Mouse (Mus musculus) gastrocnemius, adult 2 months (tissue): ENCODE results near the gene Ndufa11. TPM values are rescaled to one million over a fixed set of nuclear protein-coding genes. Genes with fewer than 3 reads are reported as not detected.
A peak's percentile ranks its signal among the peaks of the same experiment; 100 is the strongest.

Experiments
- DNase-seq: peaks from one replicate; pipeline ENCODE4 v3.0.0; 2022
- H3K27ac ChIP-seq: fragments of 200-600 bp; 2 replicates; pipeline ENCODE4 v1.8.1; 2022; ENCODE audit warnings: mild to moderate bottlenecking
- H3K4me3 ChIP-seq: fragments of 200-600 bp; 2 replicates; pipeline ENCODE4 v1.8.1; 2022; ENCODE audit warnings: mild to moderate bottlenecking, moderate library complexity
- CTCF ChIP-seq: fragments of 200-600 bp; IDR thresholded peaks from 2 replicates; pipeline ENCODE4 v1.8.1; 2022; ENCODE audit warnings: antibody characterized with exemption, mild to moderate bottlenecking, moderate library complexity
- intact Hi-C: fragments of 180-260 bp; cut with DNase I; formaldehyde crosslinking; loops from one replicate; pipeline ENCODE4 v1.15.1; 2025
- total RNA-seq, 2 experiments: library from RNA; stranded (reverse); gene quantifications; 2 replicates each; pipeline ENCODE4 v1.2.3; 2021

Ndufa11 gene
- total RNA-seq, 2 experiments from 2014 or later = 390 to 523 TPM

GRCm38 (mm10) chr17:56756703-56757399 lies 39.3 kb downstream of the Ndufa11 start:
- H3K4me3 ChIP-seq = peak overlapping the region; percentile 81
- intact Hi-C loops = loop anchor here (1.0 to 5.0 kb wide), 2 partner anchors 40 to 80 kb away; partner anchors contain the start of gene Ndufa11
- H3K27ac ChIP-seq = peak overlapping the region; percentile 59
- peak; percentile 69 for TF ChIP-seq CTCF
- DNase-seq = peak; percentile 68

GRCm38 (mm10) chr17:56757416-56758123 lies 40.0 kb downstream of the Ndufa11 start, which contains the start of gene Nrtn:
Nrtn (minus strand) TSS chr17:56757530.
- intact Hi-C loops = loop anchor here (1.0 to 5.0 kb wide), 2 partner anchors 40 to 80 kb away; partner anchors contain the start of gene Ndufa11
- Histone ChIP-seq H3K27ac (peak within 1 kb of the TSS; percentile 59), H3K4me3 (peak within 1 kb of the TSS; percentile 81)
- DNase-seq = peak; percentile 92
- no peak for TF ChIP-seq CTCF

DNA sequence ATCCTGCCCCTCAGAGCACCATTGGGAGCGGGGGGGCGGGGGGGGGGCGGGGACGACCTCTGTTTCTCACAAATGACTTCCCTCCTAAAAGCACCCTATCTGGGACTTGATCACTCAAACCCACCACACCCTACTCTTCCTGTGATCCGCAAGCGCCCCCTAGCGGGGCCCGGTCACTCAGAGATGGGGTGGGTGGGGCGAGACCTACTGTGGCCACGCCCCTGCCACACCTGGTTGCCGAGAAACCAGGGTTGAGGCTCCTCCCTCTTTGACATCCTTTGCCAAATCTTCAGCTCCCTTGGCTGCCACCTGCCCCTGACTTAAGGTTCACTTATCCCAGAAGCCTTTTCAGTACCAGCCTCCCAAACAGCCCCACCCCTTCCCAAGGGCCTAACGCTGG lies 40.6 kb downstream of the Ndufa11 start:
- peak; percentile 78 for TF ChIP-seq CTCF
- peak; percentile 85 for DNase-seq
- no peak overlapping the region; the same call in 1 of the 2 replicates for H3K4me3 ChIP-seq
- H3K27ac ChIP-seq = no peak overlapping the region
- intact Hi-C loops = loop anchor here (5.0 kb wide), 1 partner anchor 81 kb away; no protein-coding TSS in a partner anchor

DNA sequence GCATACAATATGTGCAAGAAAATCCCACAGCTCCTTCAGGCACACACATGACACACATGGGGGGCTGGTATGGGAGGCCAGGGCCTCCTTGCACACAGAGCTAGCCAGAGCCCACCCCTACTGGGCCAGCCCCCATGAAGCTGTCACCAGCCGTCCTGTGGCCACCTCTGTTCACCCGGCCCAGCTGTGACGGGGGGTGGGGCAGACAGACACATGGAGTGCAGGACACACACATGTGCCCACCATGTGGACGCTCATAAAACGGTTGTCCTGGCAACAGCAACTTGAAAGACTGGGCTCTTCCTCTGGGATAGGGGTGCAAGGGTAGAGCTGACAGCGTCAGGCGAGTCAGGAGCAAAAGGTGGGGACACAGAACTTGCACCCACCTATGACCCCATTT lies 41.7 kb downstream of the Ndufa11 start:
- no peak for TF ChIP-seq CTCF
- intact Hi-C loops = loop anchor here (5.0 kb wide), 1 partner anchor 82 kb away; no protein-coding TSS in a partner anchor

GRCm38 (mm10) chr17:56761077-56761476 lies 43.5 kb downstream of the Ndufa11 start:
- Histone ChIP-seq H3K27ac (no peak overlapping the region), H3K4me3 (no peak overlapping the region)
- intact Hi-C loops = loop anchor here (5.0 kb wide), 1 partner anchor 149 kb away; the partner anchor contains the start of gene Rpl36
- DNase-seq = no peak
- no peak for TF ChIP-seq CTCF

More for the DNA sequence above, 41.7 kb downstream of the Ndufa11 start:
- DNase-seq = no peak
- Histone ChIP-seq H3K27ac (no peak overlapping the region), H3K4me3 (no peak overlapping the region)

DNA sequence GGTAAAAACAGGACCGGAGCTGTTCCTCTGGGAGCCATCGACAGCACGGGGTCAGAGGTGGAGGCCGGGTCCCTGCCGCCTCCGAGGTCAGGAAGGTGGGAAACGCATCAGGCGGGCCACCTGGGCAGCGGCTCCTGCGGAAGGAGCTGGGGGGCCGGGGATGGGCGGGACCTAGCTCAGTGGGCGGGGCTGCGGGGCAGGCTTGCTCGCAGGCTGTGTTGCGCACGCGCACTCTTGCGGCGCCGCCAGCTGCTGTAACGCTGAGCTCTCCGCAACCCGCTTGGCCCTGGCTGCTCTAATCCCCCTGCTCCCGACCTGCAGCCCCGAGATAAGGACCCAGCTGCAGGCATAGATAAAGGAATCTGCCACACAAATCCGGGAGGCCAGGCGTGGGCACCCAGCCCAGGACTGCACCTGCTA lies 44.4 kb downstream of the Ndufa11 start:
- H3K27ac ChIP-seq = peak overlapping the region; percentile 88
- peak; percentile 95 for DNase-seq
- H3K4me3 ChIP-seq = peak overlapping the region; percentile 77
- intact Hi-C loops = loop anchor here (5.0 kb wide), 1 partner anchor 150 kb away; the partner anchor contains the start of gene Rpl36
- TF ChIP-seq CTCF = no peak

- peak; percentile 97 for TF ChIP-seq CTCF
- Histone ChIP-seq H3K4me3 (peak overlapping the region; percentile 77), H3K27ac (peak overlapping the region; percentile 88)
- DNase-seq = no peak
- intact Hi-C loops = loop anchor here (5.0 kb wide), 1 partner anchor 151 kb away; the partner anchor contains the start of gene Rpl36
These were observed 45.5 kb downstream of the Ndufa11 start for GRCm38 (mm10) chr17:56762769-56763731.

GRCm38 (mm10) chr17:56763741-56764250 lies 46.2 kb downstream of the Ndufa11 start:
- no peak for TF ChIP-seq CTCF
- Histone ChIP-seq H3K27ac (peak overlapping the region; percentile 99), H3K4me3 (peak overlapping the region; percentile 99)
- intact Hi-C loops = loop anchor here (5.0 kb wide), 1 partner anchor 151 kb away; the partner anchor contains the start of gene Rpl36
- no peak for DNase-seq

- TF ChIP-seq CTCF = no peak
- peak; percentile 92 for DNase-seq
- intact Hi-C loops = loop anchor here (5.0 kb wide), 1 partner anchor 152 kb away; the partner anchor contains the start of gene Rpl36
- Histone ChIP-seq H3K27ac (peak within 1 kb of the TSS; percentile 99), H3K4me3 (peak within 1 kb of the TSS; percentile 99)
These were observed 47.1 kb downstream of the Ndufa11 start, which contains the start of gene Dus3l for GRCm38 (mm10) chr17:56764474-56765354. Dus3l (plus strand) TSS chr17:56764757.

DNA sequence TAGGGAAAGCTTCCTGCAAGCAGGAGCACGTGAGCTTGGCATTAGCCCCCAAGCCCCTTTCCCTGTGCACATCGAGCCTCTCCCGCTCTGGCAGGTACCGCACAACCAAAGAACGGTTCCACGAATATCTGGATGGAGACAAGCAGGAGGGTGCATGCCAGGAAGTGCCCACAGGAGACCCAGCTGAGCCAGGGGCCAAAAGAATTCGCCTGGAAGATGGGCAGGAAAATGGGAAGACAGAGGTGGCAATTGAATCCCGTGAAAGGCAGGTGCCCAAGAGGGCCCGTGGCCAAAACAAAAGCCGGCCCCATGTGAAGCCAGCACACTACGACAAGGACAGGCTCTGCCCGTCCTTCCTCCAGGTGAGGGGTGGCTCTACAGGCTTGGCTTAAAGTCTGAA lies 47.9 kb downstream of the Ndufa11 start:
- H3K27ac ChIP-seq = peak overlapping the region; percentile 99
- intact Hi-C loops = no loop called here
- DNase-seq = no peak
- H3K4me3 ChIP-seq = peak overlapping the region; percentile 99
- no peak for TF ChIP-seq CTCF
